Mouse (Mus musculus): ENCODE data around the gene Brca2.
"Not testable (repeated sequence)": the region's sequence is repeated elsewhere in the genome, so short reads cannot be mapped to it uniquely, and the experiment has no call there.

The Brca2 gene

DNA sequence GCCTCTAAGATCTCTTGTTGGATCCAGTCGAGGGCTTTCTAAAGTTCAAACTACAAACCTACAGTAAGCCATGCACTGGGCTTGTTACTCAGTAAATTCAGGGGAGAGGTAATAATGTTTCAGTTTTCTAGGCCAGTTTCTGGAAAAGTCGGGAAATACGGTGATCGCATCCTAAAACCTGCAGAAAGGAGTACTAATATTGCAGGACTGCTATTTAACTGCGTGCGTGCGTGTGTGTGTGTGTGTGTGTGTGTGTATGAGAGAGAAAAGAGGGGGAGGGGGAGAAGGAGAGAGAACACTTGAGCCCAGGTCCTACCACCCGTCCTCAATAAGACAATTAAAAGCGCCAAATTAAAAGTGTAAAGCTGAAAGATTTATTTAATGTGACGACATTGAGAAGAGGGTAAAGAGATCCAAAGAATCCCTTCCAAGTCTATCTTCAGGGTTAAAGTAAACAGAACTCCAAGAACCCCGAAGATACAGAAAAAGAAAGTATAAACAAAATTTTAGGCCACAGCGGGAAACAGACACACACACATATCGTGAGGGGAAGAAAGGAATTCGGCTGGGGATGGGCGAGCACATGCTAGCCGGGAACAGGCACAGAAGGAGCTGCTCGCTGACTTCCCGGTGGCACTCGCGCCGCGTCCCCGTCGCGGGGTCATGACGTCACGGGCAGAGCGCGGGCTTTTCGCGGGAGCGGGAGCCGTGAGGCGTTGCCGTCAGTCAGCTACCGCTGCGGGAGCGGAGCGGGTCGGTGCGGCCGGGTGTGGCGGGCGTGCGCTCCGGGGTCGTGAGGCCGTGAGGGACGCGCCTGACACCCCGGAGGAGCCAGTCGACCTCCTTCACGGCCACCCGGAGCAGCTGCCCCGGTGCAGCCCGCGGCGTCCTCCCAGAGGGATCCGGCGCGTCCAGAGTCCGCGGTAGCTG, at the start of gene Brca2:
TSS of gene Brca2 (plus strand) at position 694 of the 930 bp plus-strand sequence.
- DNase-seq (ENCODE audit: low read depth in 1 of 2, low spot score in 2 of 2): peak; percentile 71 to 83

DNA sequence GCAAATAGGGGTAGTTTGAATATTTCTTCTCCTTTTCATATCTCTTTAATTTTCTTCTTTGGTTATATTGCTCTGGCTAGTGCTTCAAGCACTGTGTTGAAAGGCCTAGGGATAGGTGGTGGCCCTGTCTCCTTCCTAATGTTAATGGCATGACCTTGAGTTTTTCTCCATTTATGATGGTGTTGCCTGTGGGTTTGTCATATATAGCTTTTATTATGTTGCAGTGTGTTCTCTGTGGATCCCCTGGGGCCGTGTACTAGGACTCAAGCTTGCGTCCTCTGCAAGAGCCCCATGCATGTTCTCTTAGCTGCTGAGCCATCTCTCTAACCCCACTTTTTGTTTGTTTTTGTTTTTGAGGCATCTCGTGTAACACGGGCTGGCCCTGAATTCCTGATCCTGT, 45.1 kb upstream of the Brca2 start:
- no peak for DNase-seq (ENCODE audit: low read depth in 1 of 2, low spot score in 2 of 2)

DNA sequence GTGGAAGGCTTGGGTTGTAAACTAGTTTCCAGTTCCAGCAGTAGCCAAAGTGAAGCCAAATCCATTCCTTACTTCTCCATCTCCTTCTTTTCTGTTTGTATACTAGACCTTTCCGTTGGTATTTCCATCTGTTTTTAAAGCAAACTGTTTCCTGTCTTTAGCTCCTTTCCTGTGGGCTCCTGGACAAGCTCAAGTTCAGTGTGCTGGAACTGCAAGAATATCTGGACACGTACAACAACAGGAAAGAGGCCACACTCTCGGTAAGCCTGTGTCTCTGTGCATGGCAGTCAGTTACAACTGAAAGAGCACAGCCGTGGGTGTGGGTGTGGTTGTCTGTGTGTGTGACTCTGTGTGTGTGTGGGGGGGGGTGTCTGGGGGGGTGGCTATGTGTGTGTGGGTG, 43.8 kb upstream of the Brca2 start:
- no peak for DNase-seq (ENCODE audit: low read depth in 1 of 2, low spot score in 2 of 2)

DNA sequence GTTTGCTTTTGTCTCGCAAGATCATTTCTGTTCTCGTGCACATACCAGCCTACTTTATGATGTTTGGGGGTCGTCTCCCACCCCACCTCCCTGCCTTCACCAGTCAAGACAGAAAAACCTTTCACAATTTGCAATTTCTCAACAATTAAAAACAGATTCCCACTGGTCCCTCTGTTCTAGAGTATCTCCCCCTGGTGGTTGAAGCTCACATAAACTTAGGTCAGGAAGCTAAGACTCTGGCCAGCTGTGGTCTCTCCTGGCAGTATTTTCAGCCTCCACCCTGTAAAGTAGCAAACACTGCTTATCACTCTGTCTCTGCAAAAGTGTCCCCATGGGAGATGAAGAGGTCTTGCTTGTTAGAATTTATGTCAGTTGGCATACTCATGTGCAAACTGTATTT, 37.2 kb upstream of the Brca2 start:
- DNase-seq (ENCODE audit: low read depth in 1 of 2, low spot score in 2 of 2): no peak

DNA sequence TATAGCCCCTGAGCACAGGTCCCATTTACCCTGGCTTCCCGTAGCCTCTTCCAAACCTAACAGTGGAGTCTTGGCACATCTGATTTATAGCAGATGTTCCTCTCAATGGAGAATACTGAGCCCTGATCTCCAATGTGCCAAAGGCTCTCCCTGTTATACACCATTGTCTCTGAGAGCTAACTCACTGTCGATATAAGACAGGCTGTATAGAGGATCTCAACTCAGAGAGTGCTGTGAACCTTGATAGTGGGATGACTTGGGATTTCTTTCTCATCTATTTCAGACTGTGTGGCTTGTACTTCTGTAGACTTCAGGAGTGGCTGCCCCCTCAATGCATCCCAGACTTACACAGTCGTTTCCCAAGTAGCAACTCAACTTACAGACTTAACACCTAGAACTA, 32.1 kb upstream of the Brca2 start:
- no peak for DNase-seq (ENCODE audit: low read depth in 1 of 2, low spot score in 2 of 2)

DNA sequence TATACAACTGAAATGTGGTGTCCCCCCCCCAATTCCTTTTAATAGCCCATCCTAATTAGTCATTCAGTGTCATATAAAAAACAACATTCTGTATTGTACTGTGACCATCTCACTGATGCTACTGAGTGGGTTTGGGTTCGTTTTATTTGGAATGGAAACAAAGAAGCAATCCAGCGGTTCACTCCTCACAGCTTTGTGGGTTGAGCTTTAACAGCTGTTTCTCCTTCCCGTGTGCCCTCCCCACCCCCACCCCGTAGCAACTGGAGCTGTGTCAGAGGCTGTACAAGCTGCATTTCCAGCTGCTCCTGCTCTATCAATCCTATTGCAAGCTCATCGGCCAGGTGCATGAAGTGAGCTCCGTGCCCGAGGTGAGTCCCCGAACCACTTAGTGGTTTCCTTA, 31.6 kb upstream of the Brca2 start:
- DNase-seq (ENCODE audit: low read depth in 1 of 2, low spot score in 2 of 2): no peak

DNA sequence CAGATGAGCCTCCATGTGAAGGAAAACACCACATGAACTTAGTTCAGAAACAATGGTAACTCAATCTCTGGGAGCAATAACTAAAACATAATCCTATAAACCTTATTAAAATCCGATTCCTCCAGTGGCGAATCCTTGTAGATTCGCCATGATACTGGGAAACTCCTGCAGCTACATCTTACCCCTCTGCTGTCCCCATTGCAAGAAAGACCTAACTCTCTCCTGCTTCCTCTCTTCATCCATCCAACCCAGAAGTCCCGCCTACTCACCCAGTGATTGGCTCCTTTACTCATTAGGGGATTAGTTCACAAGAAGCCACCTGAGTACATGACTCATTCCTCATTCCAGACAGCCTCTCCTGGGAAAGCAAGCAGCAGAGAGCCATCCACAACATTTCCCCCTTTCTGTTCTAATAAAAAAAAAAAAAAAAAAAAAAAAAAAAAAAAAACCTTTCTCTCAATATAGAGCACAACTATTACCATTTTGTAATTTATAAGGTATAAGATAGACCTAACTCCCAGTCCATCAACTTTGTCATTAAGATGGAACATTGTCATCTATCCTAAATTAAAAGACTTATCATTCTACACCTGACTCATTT, 30.8 kb upstream of the Brca2 start:
- not testable (repeated sequence) for DNase-seq (ENCODE audit: low read depth in 1 of 2, low spot score in 2 of 2)

DNA sequence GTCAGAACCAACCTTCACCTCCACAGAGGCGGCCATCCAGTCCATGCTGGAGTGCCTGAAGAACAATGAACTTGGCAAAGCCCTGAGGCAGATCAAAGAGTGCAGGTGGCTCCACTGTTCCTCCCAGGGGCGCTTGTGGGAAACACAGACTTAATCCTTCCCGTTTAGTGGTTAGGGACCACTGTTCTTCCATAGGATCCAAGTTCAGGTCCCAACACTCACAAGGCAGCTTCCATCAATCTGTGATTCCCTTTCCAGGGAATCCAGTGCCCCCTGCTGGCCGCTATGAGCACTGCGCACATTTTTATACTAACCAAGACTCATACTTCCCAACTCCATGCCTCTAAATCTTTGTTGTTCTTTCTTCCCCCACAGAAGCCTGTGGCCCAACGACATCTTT, 26.6 kb upstream of the Brca2 start:
- peak in 1 of 2 experiments; percentile 3 for DNase-seq (ENCODE audit: low read depth in 1 of 2, low spot score in 2 of 2)

DNA sequence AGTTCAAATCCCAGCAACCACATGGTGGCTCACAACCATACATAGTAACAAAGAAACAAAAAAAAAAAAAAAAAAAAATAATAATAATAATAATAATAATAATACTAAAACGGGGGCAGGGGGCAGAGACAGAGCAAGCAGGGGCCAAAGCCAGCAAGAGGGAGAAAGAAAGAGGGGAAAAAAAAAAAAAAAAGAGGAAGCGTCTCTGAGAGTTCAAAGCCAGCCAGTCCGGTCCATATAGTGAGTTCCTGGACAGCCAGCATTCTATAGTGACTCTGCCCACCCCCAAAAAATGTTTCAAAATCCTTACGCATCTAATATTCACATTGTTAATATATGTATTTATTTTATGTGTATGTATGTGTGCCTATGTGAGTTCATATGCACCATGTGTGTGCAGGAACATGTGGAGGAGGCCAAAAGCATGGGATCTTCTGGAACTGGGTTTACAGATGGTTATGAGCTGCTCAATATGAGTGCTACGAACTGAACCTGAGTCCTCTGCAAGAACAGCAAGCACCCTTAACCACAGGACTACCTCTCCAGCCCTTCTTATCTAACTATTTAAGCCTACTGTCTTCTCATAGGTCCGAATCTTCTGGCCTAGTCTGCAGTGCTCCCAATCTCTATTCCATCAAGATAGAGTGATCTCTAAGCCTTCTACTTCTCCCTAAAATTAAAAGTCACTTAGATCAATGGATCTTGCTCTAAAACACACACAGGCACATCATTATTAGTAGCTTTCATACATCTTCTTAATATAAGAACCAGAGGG, 11.8 kb upstream of the Brca2 start:
- no peak for DNase-seq (ENCODE audit: low read depth in 1 of 2, low spot score in 2 of 2)

DNA sequence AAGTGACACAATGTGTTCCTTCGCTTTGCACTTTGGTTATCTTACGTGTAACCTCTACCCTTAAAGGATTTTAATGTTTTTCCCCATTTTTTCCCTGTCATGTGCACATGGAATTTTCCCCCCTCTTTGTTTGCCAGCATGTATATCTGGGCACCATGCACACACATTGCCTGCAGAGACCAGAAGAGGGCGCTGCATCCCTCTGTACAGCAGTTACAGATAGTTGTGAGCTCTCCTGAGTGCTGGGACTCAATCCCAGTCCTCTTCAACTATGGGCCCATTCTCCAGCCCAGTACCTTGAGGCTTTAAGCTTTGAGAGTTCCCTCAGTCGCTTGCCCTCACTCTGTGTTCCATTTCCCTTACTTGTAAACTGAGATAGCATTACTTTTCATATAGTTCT, 9.2 kb upstream of the Brca2 start:
- DNase-seq (ENCODE audit: low read depth in 1 of 2, low spot score in 2 of 2): no peak

DNA sequence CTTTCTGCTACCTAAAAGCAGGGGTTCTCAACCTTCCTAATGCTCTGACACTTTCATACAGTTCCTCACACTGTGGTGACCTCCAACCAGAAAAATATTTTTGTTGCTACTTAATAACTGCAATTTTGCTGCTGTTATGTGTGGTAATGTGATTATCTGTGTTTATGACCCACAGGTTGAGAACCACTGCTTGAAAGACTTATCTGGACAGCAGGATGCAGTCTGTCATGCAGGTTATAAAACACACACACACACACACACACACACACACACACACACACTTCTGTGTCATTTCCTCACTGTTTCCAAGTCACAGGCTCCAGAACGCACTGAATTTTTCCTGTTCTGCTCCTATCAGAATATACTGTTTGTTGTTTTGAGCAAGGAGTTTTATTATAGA, 8.4 kb upstream of the Brca2 start:
- DNase-seq (ENCODE audit: low read depth in 1 of 2, low spot score in 2 of 2): no peak

DNA sequence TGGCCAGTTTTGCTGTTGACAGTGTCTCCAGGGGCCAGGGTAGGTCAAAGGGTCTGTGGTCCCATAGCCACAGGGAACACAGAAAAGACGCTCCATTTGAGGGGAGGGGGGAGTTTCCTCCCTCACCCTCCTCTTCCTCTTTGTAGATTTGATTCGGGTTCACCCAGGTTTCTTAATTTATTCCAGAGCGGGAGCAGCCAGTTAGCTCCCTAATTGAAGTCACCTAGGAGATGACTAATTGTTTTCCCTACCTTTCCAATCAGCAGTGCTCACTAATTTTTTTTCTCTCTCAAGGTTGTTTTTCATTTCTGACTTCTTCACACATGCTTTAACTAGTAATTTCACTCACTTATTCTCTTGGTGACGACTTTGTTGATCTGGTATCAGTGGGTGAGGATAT, 4.4 kb upstream of the Brca2 start, which contains the start of gene Zar1l:
TSS of gene Zar1l (minus strand) at position 101 of the 400 bp plus-strand sequence.
- DNase-seq (ENCODE audit: low read depth in 1 of 2, low spot score in 2 of 2): no peak

DNA sequence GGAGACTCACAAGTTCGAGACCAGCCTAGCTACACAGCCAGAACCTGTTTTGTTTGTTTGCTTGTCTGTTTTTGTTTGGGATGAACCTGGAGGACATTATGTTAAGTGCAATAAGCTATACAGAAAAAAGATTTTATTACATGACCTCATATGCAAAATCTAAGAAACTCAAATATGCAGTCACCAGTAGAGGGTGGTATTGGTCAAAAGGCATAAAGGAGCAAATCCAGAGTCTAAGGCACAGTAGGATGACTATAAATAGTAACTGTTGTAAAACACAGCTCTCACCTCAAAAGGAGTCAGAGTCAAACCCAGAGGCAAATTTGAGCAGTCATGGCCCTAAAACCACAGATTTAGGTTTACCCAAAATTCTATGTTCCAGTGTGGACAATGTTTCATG, 2.9 kb upstream of the Brca2 start:
- no peak for DNase-seq (ENCODE audit: low read depth in 1 of 2, low spot score in 2 of 2)

DNA sequence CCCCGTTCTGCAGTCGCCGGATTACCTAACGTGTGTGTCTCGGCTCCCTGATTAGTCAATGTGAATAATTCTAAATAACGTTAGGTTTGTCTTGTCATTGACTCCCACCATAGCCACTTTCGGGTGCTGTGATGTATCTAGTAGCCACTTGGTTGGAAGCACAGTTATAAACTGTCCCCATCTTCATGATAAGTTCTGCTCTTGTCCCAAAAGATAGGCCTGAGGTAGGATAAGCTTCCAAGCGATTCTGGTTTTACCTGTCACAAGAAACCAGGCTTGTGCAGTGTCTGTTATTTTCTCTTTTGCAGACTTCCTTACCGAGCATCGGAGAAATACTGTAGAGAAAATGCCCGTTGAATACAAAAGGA, 421 bp downstream of the Brca2 start:
- DNase-seq (ENCODE audit: low read depth in 1 of 2, low spot score in 2 of 2): no peak

DNA sequence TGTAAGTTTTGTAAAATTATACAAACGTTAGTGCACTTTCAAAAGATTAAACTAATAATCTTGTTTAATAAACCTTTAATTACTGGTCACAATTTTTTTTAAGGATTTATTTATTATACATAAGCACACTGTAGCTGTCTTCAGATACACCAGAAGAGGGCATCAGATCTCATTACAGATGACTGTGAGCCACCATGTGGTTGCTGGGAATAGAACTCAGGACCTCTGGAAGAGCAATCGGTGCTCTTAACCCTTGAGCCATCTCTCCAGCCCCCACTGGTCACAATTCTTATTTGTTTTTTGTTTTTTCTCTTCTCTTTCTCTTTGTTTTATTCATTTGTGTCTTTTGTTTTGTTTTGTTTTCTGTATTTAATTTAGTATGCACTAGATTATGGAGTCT, 2.8 kb downstream of the Brca2 start:
- DNase-seq (ENCODE audit: low read depth in 1 of 2, low spot score in 2 of 2): no peak

DNA sequence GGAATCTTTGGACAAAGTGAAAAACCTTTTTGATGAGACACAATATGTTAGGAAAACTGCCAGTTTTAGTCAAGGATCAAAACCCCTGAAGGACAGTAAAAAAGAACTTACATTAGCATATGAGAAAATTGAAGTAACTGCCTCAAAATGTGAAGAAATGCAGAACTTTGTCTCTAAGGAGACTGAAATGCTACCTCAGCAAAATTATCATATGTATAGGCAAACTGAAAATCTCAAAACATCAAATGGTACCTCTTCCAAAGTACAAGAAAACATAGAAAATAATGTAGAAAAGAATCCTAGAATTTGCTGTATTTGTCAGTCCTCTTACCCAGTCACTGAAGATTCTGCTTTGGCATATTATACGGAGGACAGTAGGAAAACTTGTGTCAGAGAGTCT, 18.9 kb downstream of the Brca2 start:
- DNase-seq (ENCODE audit: low read depth in 1 of 2, low spot score in 2 of 2): no peak

DNA sequence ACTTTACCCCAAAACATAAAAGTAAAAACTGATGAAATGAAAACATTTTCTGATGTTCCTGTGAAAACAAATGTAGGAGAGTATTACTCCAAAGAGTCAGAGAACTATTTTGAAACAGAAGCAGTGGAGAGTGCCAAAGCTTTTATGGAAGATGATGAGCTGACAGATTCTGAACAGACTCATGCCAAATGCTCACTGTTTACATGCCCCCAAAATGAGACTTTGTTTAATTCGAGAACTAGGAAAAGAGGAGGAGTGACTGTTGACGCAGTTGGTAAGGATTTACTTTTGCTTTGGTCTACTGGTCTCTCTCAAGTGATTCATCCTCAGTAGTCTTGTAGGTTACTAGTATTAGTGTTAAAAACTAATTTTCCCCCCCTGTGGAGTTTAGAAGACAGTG, 20.8 kb downstream of the Brca2 start:
- DNase-seq (ENCODE audit: low read depth in 1 of 2, low spot score in 2 of 2): no peak

DNA sequence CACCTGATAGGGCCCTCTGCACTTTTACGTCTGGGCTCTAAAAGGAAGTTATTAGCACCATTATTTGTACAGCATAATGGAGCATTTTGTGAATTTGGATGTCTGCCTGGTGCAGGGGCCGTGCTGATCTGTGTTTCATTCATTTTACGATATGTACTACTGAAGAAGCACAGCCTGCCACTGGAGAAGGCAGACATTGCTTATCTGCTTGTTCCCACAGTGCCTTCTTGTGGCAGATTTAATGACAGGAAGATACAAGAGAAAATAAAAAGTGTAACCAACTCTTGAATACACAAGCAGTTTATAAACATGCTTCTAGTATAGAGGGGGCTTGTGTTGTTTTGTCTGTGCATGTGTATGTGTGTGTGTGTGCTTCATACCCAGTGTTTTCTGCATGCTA, 29.2 kb downstream of the Brca2 start:
- no peak for DNase-seq (ENCODE audit: low read depth in 1 of 2, low spot score in 2 of 2)

DNA sequence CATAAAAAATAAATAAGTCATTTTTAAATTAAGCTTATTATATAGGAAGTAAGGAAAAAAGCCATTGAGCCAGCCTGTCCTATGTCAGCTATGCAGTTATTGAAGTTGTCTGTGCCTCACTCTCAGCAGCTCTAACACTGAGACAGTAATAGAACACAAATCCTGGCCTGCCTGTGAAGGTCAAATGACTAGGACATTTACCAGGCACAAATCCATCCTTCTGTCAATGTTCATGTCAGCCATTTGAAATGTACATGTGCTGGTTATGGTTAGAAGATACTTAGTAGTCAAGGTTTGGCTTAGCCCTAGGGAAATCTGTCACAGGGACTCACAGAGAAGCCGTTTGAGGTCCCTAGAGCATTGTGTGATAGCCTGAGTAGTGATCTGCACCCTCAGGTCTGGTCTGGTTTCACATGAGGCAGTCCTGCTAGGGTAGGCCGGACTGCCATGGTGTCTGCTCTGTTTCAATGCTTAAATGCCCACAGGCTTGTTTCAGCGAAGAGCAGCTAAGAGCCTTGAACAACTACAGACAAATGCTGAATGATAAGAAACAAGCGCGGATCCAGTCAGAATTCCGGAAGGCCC, 37.2 kb downstream of the Brca2 start:
- no peak for DNase-seq (ENCODE audit: low read depth in 1 of 2, low spot score in 2 of 2)

DNA sequence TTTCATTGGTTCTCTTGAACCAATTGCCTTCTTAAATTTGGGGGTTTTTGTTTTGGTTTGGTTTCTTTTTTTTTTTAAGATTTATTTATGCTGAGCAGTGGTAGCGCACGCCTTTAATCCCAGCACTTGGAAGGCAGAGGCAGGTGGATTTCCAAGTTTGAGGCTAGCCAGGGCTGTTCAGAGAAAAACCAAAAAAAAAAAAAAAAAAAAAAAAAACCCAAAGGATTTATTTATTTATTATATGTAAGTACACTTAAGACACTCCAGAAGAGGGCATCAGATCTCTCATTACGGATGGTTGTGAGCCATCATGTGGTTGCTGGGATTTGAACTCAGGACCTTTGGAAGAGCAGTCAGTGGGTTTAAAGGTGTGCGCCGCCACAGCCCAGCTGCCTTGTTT, 38.4 kb downstream of the Brca2 start:
- DNase-seq (ENCODE audit: low read depth in 1 of 2, low spot score in 2 of 2): no peak

DNA sequence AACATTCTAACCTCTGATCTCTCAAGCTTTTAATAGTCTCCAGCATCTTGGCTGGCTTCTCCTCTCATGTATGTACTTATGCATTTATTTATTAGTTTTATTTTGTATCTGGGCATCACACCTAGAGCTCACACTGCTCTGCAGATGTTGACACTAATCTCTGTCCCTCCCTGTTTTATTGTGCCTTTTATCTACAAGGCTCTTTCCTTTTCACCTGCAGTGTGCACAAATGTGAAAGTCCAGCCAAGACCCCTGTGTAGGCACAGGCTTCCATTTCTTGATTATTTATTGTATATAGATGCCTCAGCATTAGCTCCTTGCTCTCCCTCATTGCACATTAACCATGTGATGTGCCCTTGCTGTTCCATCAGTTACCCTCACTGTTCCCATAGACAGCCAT, 38.9 kb downstream of the Brca2 start:
- no peak for DNase-seq (ENCODE audit: low read depth in 1 of 2, low spot score in 2 of 2)

DNA sequence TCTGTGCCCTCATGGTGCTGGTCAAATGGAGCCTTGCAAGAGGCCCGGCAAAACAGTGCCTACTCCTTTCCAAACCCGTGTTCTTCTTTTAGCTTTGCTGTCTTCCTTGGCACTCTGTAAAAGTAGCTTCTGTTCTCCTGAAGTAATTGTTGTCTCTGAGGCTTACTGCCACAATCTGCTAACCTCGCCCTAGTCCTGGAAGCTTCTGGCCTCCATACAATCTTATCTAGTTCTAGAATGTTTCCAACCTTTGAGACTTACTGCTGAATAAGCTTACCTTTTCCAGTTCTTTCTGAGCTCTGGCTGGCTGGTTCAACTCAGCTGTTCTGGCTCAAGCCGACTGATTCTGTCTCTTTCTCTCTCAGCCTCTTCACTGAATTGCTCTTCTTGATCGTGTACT, 39.4 kb downstream of the Brca2 start:
- DNase-seq (ENCODE audit: low read depth in 1 of 2, low spot score in 2 of 2): no peak

All from monocyte, adult 2 months (primary cell).